Mouse (Mus musculus) lung, embryonic 14.5 days (tissue): ENCODE data around the gene Cbfa2t2. TPM values are rescaled to one million over a fixed set of nuclear protein-coding genes. Genes with fewer than 3 reads are reported as not detected.

ENCODE experiments used
- ATAC-seq: fragments of 200-750 bp; cut with Nextera tagmentation; 2 replicates; pipeline ENCODE4 v1.8.0; 2017; ENCODE audit warnings: mild to moderate bottlenecking, moderate TSS enrichment, moderate library complexity; ENCODE audit not compliant: insufficient read depth
- DNase-seq: peaks from one replicate; pipeline ENCODE4 v3.0.0-alpha.2; 2015
- H3K27ac ChIP-seq: fragments of 300-500 bp; sonication (generic); 2 replicates; pipeline ENCODE4 v1.5.1; 2014; ENCODE audit warnings: low read depth, mild to moderate bottlenecking, moderate library complexity
- H3K27me3 ChIP-seq: fragments of 300-500 bp; sonication (generic); 2 replicates; pipeline ENCODE4 v1.6.1; 2014; ENCODE audit warnings: low read length, control low read depth; ENCODE audit not compliant: insufficient read depth
- H3K36me3 ChIP-seq: fragments of 300-500 bp; sonication (generic); 2 replicates; pipeline ENCODE4 v1.6.1; 2014; ENCODE audit warnings: control low read depth; ENCODE audit not compliant: insufficient read depth
- H3K4me1 ChIP-seq: fragments of 300-500 bp; sonication (generic); 2 replicates; pipeline ENCODE4 v1.6.1; 2014; ENCODE audit warnings: antibody characterized with exemption, control low read depth; ENCODE audit not compliant: insufficient read depth
- H3K4me2 ChIP-seq: fragments of 300-500 bp; sonication (generic); 2 replicates; pipeline ENCODE4 v1.6.1; 2014; ENCODE audit warnings: mild to moderate bottlenecking
- H3K4me3 ChIP-seq: fragments of 300-500 bp; sonication (generic); 2 replicates; pipeline ENCODE4 v1.5.1; 2014; ENCODE audit warnings: low read depth, low read length
- H3K9ac ChIP-seq: fragments of 300-500 bp; sonication (generic); 2 replicates; pipeline ENCODE4 v1.6.1; 2014
- H3K9me3 ChIP-seq: fragments of 300-500 bp; sonication (generic); 2 replicates; pipeline ENCODE4 v1.6.1; 2016; ENCODE audit warnings: low read depth, low read length, control low read depth
- CTCF ChIP-seq: IDR thresholded peaks from 2 replicates; pipeline ENCODE4 v1.5.1; 2016; ENCODE audit warnings: antibody characterized with exemption, low read depth
- WGBS: fragments of 180-500 bp; shearing (Covaris S2); extraction: QIAGEN DNeasy Blood & Tissue Kit; methylation state at CpG from one replicate; pipeline ENCODE4 v1.1.7; 2014; 5-methylcytosine and 5-hydroxymethylcytosine counted together
- polyA plus RNA-seq: library from polyadenylated mRNA; unstranded; fragments of >200 nt; fragmentation: Nextera tagmentation; extraction: Ambion mirVana; gene quantifications from 2 replicates; pipeline ENCODE4 v1.2.1, GENCODE M21; 2014

Gene Cbfa2t2
- polyA plus RNA-seq, 1 experiment from 2014 or later: 39.8 TPM

- no peak for ATAC-seq
- H3K4me1 ChIP-seq: peaks cover 24% of the 10 kb centered on the region; the same call in 1 of the 2 replicates
- 75% methylated on average over 6 of the region's 6 CpGs for WGBS
These were observed 119.0 kb downstream of the Cbfa2t2 start for GRCm38 (mm10) chr2:154555235-154555634.

GRCm38 (mm10) chr2:154557184-154557832 lies 121.0 kb downstream of the Cbfa2t2 start:
- Histone ChIP-seq H3K4me1 (peaks cover 18% of the 10 kb centered on the region; the same call in 1 of the 2 replicates), H3K4me2 (no peak overlapping the region), H3K27me3 (0 out of 2 replicates have a peak, but pooled peaks cover under 1% of the 10 kb centered on the region), H3K27ac (no peak overlapping the region), H3K9ac (no peak overlapping the region), H3K4me3 (no peak overlapping the region), H3K36me3 (peaks cover 18% of the 10 kb centered on the region), H3K9me3 (no peaks in the 10 kb centered on the region)
- ATAC-seq (0 out of 2 replicates have a peak, but pooled peaks have one; percentile 16), DNase-seq (peak; percentile 53)
- 42% methylated on average over 5 of the region's 5 CpGs for WGBS
- TF ChIP-seq CTCF: no peak

More at GRCm38 (mm10) chr2:154555235-154555634, 119.0 kb downstream of the Cbfa2t2 start:
- DNase-seq: no peak
- H3K27ac ChIP-seq: no peak overlapping the region
- no peak for TF ChIP-seq CTCF
- no peak overlapping the region for H3K4me2 ChIP-seq
- H3K4me3 ChIP-seq: no peak overlapping the region
- H3K9ac ChIP-seq: no peak overlapping the region
- peaks cover under 1% of the 10 kb centered on the region; the same call in 1 of the 2 replicates for H3K36me3 ChIP-seq
- H3K27me3 ChIP-seq: peaks cover 21% of the 10 kb centered on the region
- H3K9me3 ChIP-seq: no peaks in the 10 kb centered on the region

- no peak for TF ChIP-seq CTCF
- Histone ChIP-seq H3K9me3 (no peaks in the 10 kb centered on the region), H3K4me2 (peak within 1 kb of the TSS; percentile 60), H3K4me3 (peak within 1 kb of the TSS; percentile 15; the same call in 1 of the 2 replicates), H3K9ac (peak within 1 kb of the TSS; percentile 36), H3K27ac (no peak within 1 kb of the TSS), H3K27me3 (no peaks in the 10 kb centered on the region), H3K4me1 (0 out of 2 replicates have a peak, but pooled peaks cover 17% of the 10 kb centered on the region), H3K36me3 (peaks cover 27% of the 10 kb centered on the region)
- DNase-seq (no peak), ATAC-seq (no peak)
- 7% methylated on average over 34 of the region's 34 CpGs for WGBS
These were observed 122.2 kb downstream of the Cbfa2t2 start, which contains the start of gene Necab3 for GRCm38 (mm10) chr2:154558264-154559039. Gene Necab3 (minus strand): TSS chr2:154558890.

GRCm38 (mm10) chr2:154563612-154564170 lies 127.4 kb downstream of the Cbfa2t2 start:
- DNase-seq: no peak
- no peak overlapping the region for H3K9ac ChIP-seq

GRCm38 (mm10) chr2:154565562-154565961 lies 129.3 kb downstream of the Cbfa2t2 start:
- peaks cover 19% of the 10 kb centered on the region for H3K4me1 ChIP-seq
- WGBS: 66% methylated on average over 3 of the region's 3 CpGs
- H3K27ac ChIP-seq: no peak overlapping the region
- H3K36me3 ChIP-seq: peaks cover 37% of the 10 kb centered on the region
- no peaks in the 10 kb centered on the region for H3K9me3 ChIP-seq
- H3K4me3 ChIP-seq: no peak overlapping the region
- no peak overlapping the region for H3K4me2 ChIP-seq
- no peak for TF ChIP-seq CTCF
- ATAC-seq: no peak
- no peak overlapping the region for H3K9ac ChIP-seq
- no peak for DNase-seq
- H3K27me3 ChIP-seq: no peaks in the 10 kb centered on the region

More at GRCm38 (mm10) chr2:154563612-154564170, 127.4 kb downstream of the Cbfa2t2 start:
- Histone ChIP-seq H3K36me3 (peaks cover 40% of the 10 kb centered on the region), H3K9me3 (no peaks in the 10 kb centered on the region), H3K4me1 (peaks cover 17% of the 10 kb centered on the region; the same call in 1 of the 2 replicates), H3K4me3 (no peak overlapping the region), H3K27me3 (no peaks in the 10 kb centered on the region), H3K4me2 (no peak overlapping the region), H3K27ac (no peak overlapping the region)
- WGBS: 81% methylated on average over 22 of the region's 22 CpGs
- no peak for TF ChIP-seq CTCF
- ATAC-seq: no peak

- 45% methylated on average over 8 of the region's 8 CpGs for WGBS
- H3K36me3 ChIP-seq: peaks cover 26% of the 10 kb centered on the region
- TF ChIP-seq CTCF: no peak
- H3K4me2 ChIP-seq: peak overlapping the region; percentile 20; the same call in 1 of the 2 replicates
- no peak overlapping the region for H3K4me3 ChIP-seq
- DNase-seq: no peak
- no peaks in the 10 kb centered on the region for H3K9me3 ChIP-seq
- 0 out of 2 replicates have a peak overlapping the region, but pooled peaks have one; percentile 25 for H3K27ac ChIP-seq
- peaks cover 22% of the 10 kb centered on the region for H3K4me1 ChIP-seq
- H3K9ac ChIP-seq: 0 out of 2 replicates have a peak overlapping the region, but pooled peaks have one; percentile 0
- no peaks in the 10 kb centered on the region for H3K27me3 ChIP-seq
- no peak for ATAC-seq
These were observed 130.4 kb downstream of the Cbfa2t2 start for GRCm38 (mm10) chr2:154566641-154567040.
